Mouse (Mus musculus) G1E (cell line): ENCODE measurements at regions not wholly inside any gene's neighbourhood (a gene's known extent, or its start where the extent isn't known, plus 50 kb on each side); places are given as distances from the start of the nearest gene placed in this dataset.

Source experiments
- ATAC-seq: 2 replicates; pipeline ENCODE4 v1.8.0; 2016; ENCODE audit warnings: mild to moderate bottlenecking; ENCODE audit not compliant: insufficient number of reproducible peaks, poor library complexity, low FRiP score, severe bottlenecking; ENCODE audit errors: extremely low read depth
- DNase-seq: peaks from one replicate; pipeline ENCODE4 v3.0.0; 2012; ENCODE audit warnings: low spot score
- H3K27me3 ChIP-seq: 2 replicates; pipeline ENCODE4 v1.6.1; 2012; ENCODE audit warnings: mild to moderate bottlenecking, low read length, inconsistent platforms; ENCODE audit not compliant: insufficient read depth
- H3K36me3 ChIP-seq: replicated peaks from 2 replicates; pipeline ENCODE3; 2012; ENCODE audit warnings: mild to moderate bottlenecking, inconsistent platforms
- H3K4me1 ChIP-seq: 2 replicates; pipeline ENCODE4 v1.6.1; 2012; ENCODE audit warnings: low read depth, low read length, inconsistent platforms, mixed read lengths; ENCODE audit not compliant: insufficient read depth
- H3K4me3 ChIP-seq: 2 replicates; pipeline ENCODE4 v1.5.1; 2012; ENCODE audit warnings: low read depth, mild to moderate bottlenecking, inconsistent platforms, low read length, moderate library complexity, mixed read lengths
- H3K9me3 ChIP-seq: replicated peaks from 2 replicates; pipeline ENCODE4 v1.6.1; 2012; ENCODE audit warnings: inconsistent platforms
- CTCF ChIP-seq: IDR thresholded peaks from 2 replicates; pipeline ENCODE4 v1.5.1; 2012; ENCODE audit warnings: low read depth, low read length, inconsistent platforms, mixed read lengths
- GATA1 ChIP-seq: IDR thresholded peaks from 2 replicates; pipeline ENCODE4 v1.6.1; 2012; ENCODE audit warnings: borderline replicate concordance, low read length, inconsistent platforms, mixed read lengths
- GATA2 ChIP-seq: IDR thresholded peaks from 2 replicates; pipeline ENCODE4 v1.6.1; 2012; ENCODE audit warnings: low read depth, low read length, inconsistent platforms, borderline replicate concordance
- POLR2AphosphoS5 ChIP-seq: IDR thresholded peaks from 2 replicates; pipeline ENCODE4 v1.6.1; 2012; ENCODE audit warnings: low read depth, low read length, inconsistent platforms; ENCODE audit not compliant: insufficient replicate concordance
- TAL1 ChIP-seq: conservative IDR thresholded peaks from 2 replicates; pipeline ENCODE4 v1.6.1; 2012; ENCODE audit warnings: low read depth, low read length, inconsistent platforms, mixed read lengths

GRCm38 (mm10) chr9:98710155-98710710 lies 108.8 kb upstream of the Mrps22 start:
- no peaks in the 10 kb centered on the region for H3K36me3 ChIP-seq
- ATAC-seq = no peak
- H3K27me3 ChIP-seq = no peaks in the 10 kb centered on the region
- H3K4me3 ChIP-seq = no peak overlapping the region
- no peak for DNase-seq
- TF ChIP-seq CTCF (no peak), GATA1 (no peak), TAL1 (no peak), POLR2AphosphoS5 (no peak), GATA2 (no peak)
- H3K4me1 ChIP-seq = no peaks in the 10 kb centered on the region
- peaks cover 61% of the 10 kb centered on the region for H3K9me3 ChIP-seq

- ATAC-seq (no peak), DNase-seq (no peak)
- Histone ChIP-seq H3K9me3 (peaks cover 54% of the 10 kb centered on the region), H3K27me3 (no peaks in the 10 kb centered on the region), H3K4me3 (no peak overlapping the region), H3K36me3 (no peaks in the 10 kb centered on the region), H3K4me1 (no peaks in the 10 kb centered on the region)
- TF ChIP-seq GATA2 (no peak), POLR2AphosphoS5 (no peak), CTCF (no peak), TAL1 (no peak), GATA1 (no peak)
Observed at GRCm38 (mm10) chr9:98708001-98708680, 106.7 kb upstream of the Mrps22 start.

GRCm38 (mm10) chr9:98707491-98707890 lies 106.0 kb upstream of the Mrps22 start:
- no peak for TF ChIP-seq GATA2
- TF ChIP-seq CTCF = no peak
- no peak for TF ChIP-seq TAL1
- no peak for TF ChIP-seq POLR2AphosphoS5
- ATAC-seq = no peak
- no peak for DNase-seq

GRCm38 (mm10) chr9:98704131-98704530 lies 102.7 kb upstream of the Mrps22 start:
- no peak for TF ChIP-seq POLR2AphosphoS5
- no peak for TF ChIP-seq GATA2
- no peak for TF ChIP-seq CTCF
- no peak for TF ChIP-seq TAL1
- TF ChIP-seq GATA1 = no peak
- H3K27me3 ChIP-seq = no peaks in the 10 kb centered on the region

More at GRCm38 (mm10) chr9:98707491-98707890, 106.0 kb upstream of the Mrps22 start:
- H3K27me3 ChIP-seq = no peaks in the 10 kb centered on the region
- H3K36me3 ChIP-seq = no peaks in the 10 kb centered on the region
- H3K9me3 ChIP-seq = peaks cover 50% of the 10 kb centered on the region
- H3K4me1 ChIP-seq = no peaks in the 10 kb centered on the region
- H3K4me3 ChIP-seq = no peak overlapping the region

GRCm38 (mm10) chr9:98703331-98703730 lies 101.9 kb upstream of the Mrps22 start:
- Histone ChIP-seq H3K4me3 (no peak overlapping the region), H3K9me3 (peaks cover 35% of the 10 kb centered on the region), H3K27me3 (no peaks in the 10 kb centered on the region), H3K4me1 (no peaks in the 10 kb centered on the region), H3K36me3 (no peaks in the 10 kb centered on the region)
- ATAC-seq (no peak), DNase-seq (no peak)
- TF ChIP-seq GATA2 = no peak

More at GRCm38 (mm10) chr9:98704131-98704530, 102.7 kb upstream of the Mrps22 start:
- DNase-seq (no peak), ATAC-seq (no peak)
- H3K4me1 ChIP-seq = no peaks in the 10 kb centered on the region
- no peak overlapping the region for H3K4me3 ChIP-seq
- peaks cover 40% of the 10 kb centered on the region for H3K9me3 ChIP-seq
- H3K36me3 ChIP-seq = no peaks in the 10 kb centered on the region

GRCm38 (mm10) chr9:98700571-98700970 lies 99.1 kb upstream of the Mrps22 start:
- no peak for DNase-seq
- no peak for ATAC-seq
- TF ChIP-seq CTCF (no peak), TAL1 (no peak), GATA1 (no peak), POLR2AphosphoS5 (no peak), GATA2 (no peak)
- Histone ChIP-seq H3K9me3 (peaks cover 25% of the 10 kb centered on the region), H3K36me3 (no peaks in the 10 kb centered on the region), H3K4me3 (no peak overlapping the region), H3K4me1 (no peaks in the 10 kb centered on the region), H3K27me3 (no peaks in the 10 kb centered on the region)
